In genomic region chr1:36904489-36904888, GRCm38 (mm10) we compare ENCODE assay signal across 10 mouse cellular contexts. TPM values are rescaled to one million over a fixed set of nuclear protein-coding genes. Genes with fewer than 3 reads are reported as not detected.
DNase-seq lines count a peak whose midpoint lies in the region; ATAC-seq and TF ChIP-seq lines count a peak whose summit lies in the region.
"Had no signal": no experiment of that assay in that cellular context is flagged by ENCODE, and none has a peak within 500 bp of the region (broad histone marks: within the 10 kb centered on the region; RNA-seq: fewer than 3 reads in every experiment).

No protein-coding gene starts in this region.

- WGBS in midbrain, embryonic 16.5 days, result 71% methylated on average over 6 of the region's 6 CpGs
- WGBS in midbrain, embryonic 14.5 days, result 73% methylated on average over 6 of the region's 6 CpGs
- 52% methylated on average over 6 of the region's 6 CpGs for WGBS in embryonic facial prominence, embryonic 15.5 days
- 54% methylated on average over 6 of the region's 6 CpGs for whole genome bisulfite sequencing in stomach, embryonic 16.5 days

- no peak for DNase-seq in gastrocnemius, adult 2 months
- no peak for DNase-seq in gastrocnemius, postnatal 10 days
- no peak for DNase-seq in midbrain, embryonic 14.5 days
- no peak for DNase-seq in ovary, postnatal 36 days (ENCODE audit: low spot score)
- DNase-seq in spleen, adult 18-20 months, result no peak

- intact Hi-C loops in gastrocnemius, adult 2 months (cut with DNase I), result no loop called here

- no peaks in the 10 kb centered on the region for H3K36me3 ChIP-seq in midbrain, embryonic 16.5 days (ENCODE audit: control insufficient read depth, insufficient read depth, low read length)
- H3K36me3 ChIP-seq in midbrain, embryonic 14.5 days (ENCODE audit: control insufficient read depth, insufficient read depth, low read length), result no peaks in the 10 kb centered on the region
- H3K36me3 ChIP-seq in embryonic facial prominence, embryonic 15.5 days, result no peaks in the 10 kb centered on the region
- H3K36me3 ChIP-seq in stomach, embryonic 16.5 days (ENCODE audit: control insufficient read depth, insufficient read depth, low read length), result no peaks in the 10 kb centered on the region

- ATAC-seq in midbrain, embryonic 16.5 days, result peak; percentile 32; the same call in 1 of the 2 replicates
- no peak for ATAC-seq in midbrain, embryonic 14.5 days (ENCODE audit: low FRiP score, low TSS enrichment)
- no peak for ATAC-seq in embryonic facial prominence, embryonic 15.5 days (ENCODE audit: insufficient number of reproducible peaks, low FRiP score, low TSS enrichment, low read depth)
- 0 out of 2 replicates have a peak, but pooled peaks have one; percentile 44 for ATAC-seq in stomach, embryonic 16.5 days (ENCODE audit: insufficient read depth, low FRiP score)

- no peaks in the 10 kb centered on the region for H3K9me3 ChIP-seq in midbrain, embryonic 16.5 days (replicated peaks; ENCODE audit: control insufficient read depth, low read length, poor library complexity, severe bottlenecking)
- no peaks in the 10 kb centered on the region for H3K9me3 ChIP-seq in midbrain, embryonic 14.5 days (ENCODE audit: control insufficient read depth, low read length)
- no peaks in the 10 kb centered on the region for H3K9me3 ChIP-seq in embryonic facial prominence, embryonic 15.5 days (replicated peaks)
- no peaks in the 10 kb centered on the region for H3K9me3 ChIP-seq in stomach, embryonic 16.5 days (replicated peaks; ENCODE audit: control insufficient read depth, low read length)

- H3K4me1 ChIP-seq in midbrain, embryonic 16.5 days (ENCODE audit: control insufficient read depth, insufficient read depth, low read length), result peaks cover 5% of the 10 kb centered on the region
- H3K4me1 ChIP-seq in midbrain, embryonic 14.5 days (ENCODE audit: control insufficient read depth, insufficient read depth, low read length), result no peaks in the 10 kb centered on the region
- H3K4me1 ChIP-seq in embryonic facial prominence, embryonic 15.5 days, result peaks cover 20% of the 10 kb centered on the region; the same call in 1 of the 2 replicates
- H3K4me1 ChIP-seq in stomach, embryonic 16.5 days (ENCODE audit: control insufficient read depth, insufficient read depth, low read length), result peaks cover 16% of the 10 kb centered on the region; the same call in 1 of the 2 replicates

- no peak overlapping the region for H3K4me2 ChIP-seq in midbrain, embryonic 16.5 days (ENCODE audit: low read length)
- H3K4me2 ChIP-seq in midbrain, embryonic 14.5 days (ENCODE audit: low read length), result no peak overlapping the region
- no peak overlapping the region for H3K4me2 ChIP-seq in embryonic facial prominence, embryonic 15.5 days (replicated peaks)
- no peak overlapping the region for H3K4me2 ChIP-seq in stomach, embryonic 16.5 days (ENCODE audit: low read depth, low read length)
- H3K4me2 ChIP-seq: hindbrain, embryonic 14.5 days had no signal

- H3K27ac ChIP-seq in gastrocnemius, adult 2 months, result 0 out of 2 replicates have a peak overlapping the region, but pooled peaks have one; percentile 16
- no peak overlapping the region for H3K27ac ChIP-seq in midbrain, embryonic 16.5 days (ENCODE audit: low read length)
- H3K27ac ChIP-seq in midbrain, embryonic 14.5 days (replicated peaks; ENCODE audit: low read depth, low read length), result no peak overlapping the region
- H3K27ac ChIP-seq in embryonic facial prominence, embryonic 15.5 days (replicated peaks), result peak overlapping the region; percentile 18
- H3K27ac ChIP-seq in stomach, embryonic 16.5 days (ENCODE audit: low read length), result peak overlapping the region; percentile 3; the same call in 1 of the 2 replicates
- H3K27ac ChIP-seq: hindbrain, embryonic 14.5 days; macrophage had no signal

- TF ChIP-seq CTCF in gastrocnemius, adult 2 months (IDR thresholded peaks at IDR 0.05), result no peak

- no peaks in the 10 kb centered on the region for H3K27me3 ChIP-seq in midbrain, embryonic 16.5 days (ENCODE audit: control insufficient read depth, insufficient read depth, low read depth, low read length)
- no peaks in the 10 kb centered on the region for H3K27me3 ChIP-seq in midbrain, embryonic 14.5 days (ENCODE audit: control insufficient read depth, insufficient read depth, low read length)
- no peaks in the 10 kb centered on the region for H3K27me3 ChIP-seq in embryonic facial prominence, embryonic 15.5 days
- H3K27me3 ChIP-seq in stomach, embryonic 16.5 days (ENCODE audit: control insufficient read depth, insufficient read depth, low read length), result no peaks in the 10 kb centered on the region

- no peak overlapping the region for H3K9ac ChIP-seq in midbrain, embryonic 16.5 days (ENCODE audit: low read depth, low read length)
- H3K9ac ChIP-seq in midbrain, embryonic 14.5 days (replicated peaks; ENCODE audit: low read length), result no peak overlapping the region
- H3K9ac ChIP-seq in embryonic facial prominence, embryonic 15.5 days, result no peak overlapping the region
- no peak overlapping the region for H3K9ac ChIP-seq in stomach, embryonic 16.5 days (ENCODE audit: low read length)
- H3K9ac ChIP-seq: hindbrain, embryonic 14.5 days had no signal

- H3K4me3 ChIP-seq in gastrocnemius, adult 2 months, result no peak overlapping the region
- no peak overlapping the region for H3K4me3 ChIP-seq in midbrain, embryonic 16.5 days (ENCODE audit: low read depth, low read length)
- no peak overlapping the region for H3K4me3 ChIP-seq in midbrain, embryonic 14.5 days (replicated peaks; ENCODE audit: low read depth, low read length)
- H3K4me3 ChIP-seq in embryonic facial prominence, embryonic 15.5 days (replicated peaks), result no peak overlapping the region
- no peak overlapping the region for H3K4me3 ChIP-seq in stomach, embryonic 16.5 days (replicated peaks; ENCODE audit: low read length)

RNA-seq across cellular contexts. Expression of gene Tmem131, which starts 39.0 kb away (rescaled TPM):
- 10 to 100 TPM; 24.1 to 37.5 TPM for total RNA-seq in gastrocnemius, adult 2 months (2021)
- total RNA-seq in gastrocnemius, postnatal 10 days (2021), result 10 to 100 TPM; 44.4 to 58.3 TPM
- 13.8 and 14.0 TPM in 2 replicates for polyA plus RNA-seq in midbrain, embryonic 16.5 days (2015; fragmentation: Nextera tagmentation; extraction: Ambion mirVana)
- polyA plus RNA-seq in midbrain, embryonic 14.5 days (2014; fragmentation: Nextera tagmentation; extraction: Ambion mirVana), result 19.5 and 23.1 TPM in 2 replicates
- polyA plus RNA-seq in embryonic facial prominence, embryonic 15.5 days (2015; fragmentation: Nextera tagmentation; extraction: Ambion mirVana), result 14.7 and 15.1 TPM in 2 replicates
- 12.9 and 13.1 TPM in 2 replicates for polyA plus RNA-seq in stomach, embryonic 16.5 days (2015; fragmentation: Nextera tagmentation; extraction: Ambion mirVana)

Comparison
In these comparisons a context has a peak if more than half of its experiments do, and no peak if none do; other contexts are left out.
1. ATAC-seq: peak in midbrain, embryonic 16.5 days (single experiment) and stomach, embryonic 16.5 days (single experiment); none in midbrain, embryonic 14.5 days (single experiment) and embryonic facial prominence, embryonic 15.5 days (single experiment).
2. H3K27ac ChIP-seq: peak in gastrocnemius, adult 2 months (single experiment), embryonic facial prominence, embryonic 15.5 days (single experiment) and stomach, embryonic 16.5 days (single experiment); none in midbrain, embryonic 16.5 days (single experiment) and midbrain, embryonic 14.5 days (single experiment).